Mouse (Mus musculus): ENCODE measurements around the gene Srebf2.

DNA sequence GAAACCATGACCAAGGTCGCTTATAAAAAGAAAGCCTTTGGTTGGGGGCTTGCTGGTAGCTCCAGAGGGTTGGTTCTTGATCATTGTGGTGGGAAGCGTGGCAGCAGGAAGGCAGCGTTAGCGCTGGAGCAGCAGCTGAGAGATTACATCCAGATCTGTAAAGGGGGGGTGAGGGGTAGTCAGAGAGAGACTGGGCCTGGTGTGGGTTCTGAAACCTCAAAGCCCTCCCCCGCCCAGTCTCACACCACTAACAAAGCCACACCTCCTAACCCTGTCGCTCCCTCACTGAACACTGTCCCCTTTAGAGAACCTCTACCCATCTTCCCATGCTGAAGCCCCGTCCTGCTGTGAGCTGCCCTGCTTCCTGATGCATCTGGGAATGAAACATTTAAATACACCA is 16.4 kb upstream of the Srebf2 start:
- TF ChIP-seq POLR2A (IDR thresholded peaks at IDR 0.05; ENCODE audit: insufficient read length, low read depth) (no peak), MYOD1 (IDR thresholded peaks at IDR 0.05; ENCODE audit: control insufficient read depth in 1 of 3, insufficient read length in 2 of 3, low read depth in 2 of 3) (peak in 2 of 3 experiments; percentile 44 to 79), TCF12 (IDR thresholded peaks at IDR 0.05; ENCODE audit: insufficient read depth, poor library complexity, severe bottlenecking) (peak; percentile 21), USF1 (IDR thresholded peaks at IDR 0.05; ENCODE audit: low read depth) (no peak), MYOG (IDR thresholded peaks at IDR 0.05; ENCODE audit: control insufficient read depth in 1 of 3, insufficient read depth in 1 of 3, insufficient read length in 2 of 3, low read depth in 2 of 3) (peak in 2 of 3 experiments; percentile 53 to 81), REST (IDR thresholded peaks at IDR 0.05; ENCODE audit: insufficient read depth, insufficient read length) (no peak), MAX (IDR thresholded peaks at IDR 0.05; ENCODE audit: low read depth) (no peak), TCF3 (IDR thresholded peaks at IDR 0.05; ENCODE audit: insufficient read length, low read depth) (peak; percentile 16), CEBPB (IDR thresholded peaks at IDR 0.05; ENCODE audit: insufficient read depth, poor library complexity, severe bottlenecking) (no peak), POLR2AphosphoS2 (IDR thresholded peaks at IDR 0.05; ENCODE audit: insufficient read length, low read depth) (no peak), E2F4 (IDR thresholded peaks at IDR 0.05; ENCODE audit: insufficient read depth) (no peak), SRF (IDR thresholded peaks at IDR 0.05; ENCODE audit: control insufficient read depth, insufficient read length, low read depth) (no peak)
